In the genomic region with DNA sequence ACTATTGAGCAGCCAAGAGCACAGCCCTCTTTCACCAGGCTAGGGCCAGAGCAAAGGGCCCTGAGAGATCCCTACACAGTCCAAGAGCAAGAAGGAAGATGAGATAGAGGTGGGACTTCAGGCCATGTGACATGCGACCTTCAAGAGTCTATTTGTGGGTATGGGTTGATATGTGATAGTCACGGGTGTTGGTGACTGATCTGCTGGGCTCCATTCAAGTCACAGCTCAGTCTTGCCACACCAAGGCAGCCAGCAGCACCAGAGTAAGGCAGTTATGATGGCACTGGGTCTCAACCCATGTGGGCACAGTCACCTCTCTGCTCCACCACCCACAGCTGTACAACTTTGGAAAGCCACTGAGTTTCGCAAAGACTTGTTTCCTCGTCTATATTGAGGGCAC, we compare ENCODE assay signal across 23 mouse cellular contexts. TPM values are rescaled to one million over a fixed set of nuclear protein-coding genes. Genes with fewer than 3 reads are reported as not detected.
DNase-seq lines count a peak whose midpoint lies in the region.
"Had no signal": no experiment of that assay in that cellular context is flagged by ENCODE, and none has a peak within 500 bp of the region (broad histone marks: within the 10 kb centered on the region; RNA-seq: fewer than 3 reads in every experiment).

No protein-coding gene starts in this region.

- H3K4me1 ChIP-seq in limb, embryonic 10.5 days, result peaks cover 20% of the 10 kb centered on the region
- H3K4me1 ChIP-seq: forebrain, embryonic 10.5 days; forebrain, embryonic 13.5 days had no signal

- H3K36me3 ChIP-seq in limb, embryonic 10.5 days, result no peaks in the 10 kb centered on the region
- H3K36me3 ChIP-seq: forebrain, embryonic 10.5 days; heart, embryonic 15.5 days had no signal

- no peak overlapping the region for H3K4me3 ChIP-seq in limb, embryonic 10.5 days
- H3K4me3 ChIP-seq: forebrain, embryonic 10.5 days; forebrain, embryonic 13.5 days; heart, embryonic 15.5 days had no signal

- no peaks in the 10 kb centered on the region for H3K9me3 ChIP-seq in limb, embryonic 10.5 days (replicated peaks)
- H3K9me3 ChIP-seq: forebrain, embryonic 13.5 days; heart, embryonic 15.5 days had no signal

- peak; percentile 37 to 63 for DNase-seq in gastrocnemius, adult 8-10 months (ENCODE audit: low spot score in 2 of 2)
- no peak for DNase-seq in gastrocnemius, postnatal 36 days
- DNase-seq in adipocyte (ENCODE audit: low spot score), result peak; percentile 21
- peak; percentile 25 for DNase-seq in gastrocnemius, postnatal 14 days
- no peak for DNase-seq in limb, embryonic 10.5 days (ENCODE audit: low spot score)
- DNase-seq in lung, postnatal 10 days, result no peak
- DNase-seq in adrenal gland, adult 18-20 months (ENCODE audit: low spot score in 2 of 2), result no peak
- DNase-seq: adrenal gland, postnatal 10 days; adrenal gland, postnatal 36 days; cerebellum, adult 18-20 months; cerebellum, adult 9-10 months; cerebellum, postnatal 14 days; heart, adult 11 months; heart, postnatal 10 days; heart, postnatal 36 days; kidney, adult 18-20 months had no signal

- intact Hi-C loops in gastrocnemius, postnatal 36 days (cut with DNase I), result loop anchor here (5.0 kb wide), 2 partner anchors 47 to 62 kb away; partner anchors contain the start of gene Pkdcc
- intact Hi-C loops in gastrocnemius, postnatal 14 days (cut with DNase I; ENCODE audit: low total_unique reads), result no loop called here

- H3K27me3 ChIP-seq in limb, embryonic 10.5 days (ENCODE audit: low read depth, poor library complexity, severe bottlenecking), result peaks cover 75% of the 10 kb centered on the region
- H3K27me3 ChIP-seq: forebrain, embryonic 13.5 days; heart, embryonic 15.5 days had no signal

- WGBS in limb, embryonic 10.5 days, result 94% methylated on average over 4 of the region's 4 CpGs

- peak overlapping the region; percentile 53 for H3K27ac ChIP-seq in limb, embryonic 10.5 days
- H3K27ac ChIP-seq: forebrain, embryonic 10.5 days; forebrain, embryonic 13.5 days; heart, embryonic 15.5 days; hindbrain, embryonic 14.5 days; hindbrain, postnatal 0 days had no signal

RNA-seq across cellular contexts. Expression of gene Pkdcc, which starts 60.0 kb away (rescaled TPM):
- total RNA-seq in gastrocnemius, adult 8-10 months (2022), result 100 to 1,000 TPM in 2 of 4 experiments, 10 to 100 TPM in 2; 85.3 to 139 (median 108) TPM
- total RNA-seq in gastrocnemius, postnatal 36 days (2021), result 10 to 100 TPM; 86.3 to 90.2 TPM
- 10 to 100 TPM; 56.6 to 62.4 TPM for total RNA-seq in gastrocnemius, postnatal 14 days (2021)
- polyA plus RNA-seq in limb, embryonic 10.5 days (2016; fragmentation: Nextera tagmentation; extraction: Ambion mirVana), result 32.4 and 34.8 TPM in 2 replicates
- total RNA-seq in adrenal gland, adult 18-20 months (2021), result 100 to 1,000 TPM in 1 of 2 experiments, 10 to 100 TPM in 1; 37.9 to 116 TPM
- total RNA-seq: MEL had no signal
- polyA plus RNA-seq: CD4-positive, CD25-positive, alpha-beta regulatory T cell, adult 4 months had no signal

Comparison
In these comparisons a context has a peak if more than half of its experiments do, and no peak if none do; other contexts are left out.
1. DNase-seq: peak in gastrocnemius, adult 8-10 months (2 of 2), adipocyte (single experiment) and gastrocnemius, postnatal 14 days (single experiment); none in gastrocnemius, postnatal 36 days (0 of 2), limb, embryonic 10.5 days (single experiment), lung, postnatal 10 days (single experiment) and adrenal gland, adult 18-20 months (0 of 2).